Mouse (Mus musculus) A20 (cell line): ENCODE results near the gene Tmem132e.

Source experiments
- DNase-seq: peaks from one replicate; pipeline ENCODE4 v3.0.0-alpha.2; 2011; ENCODE audit warnings: low read depth, low spot score

The Tmem132e gene

GRCm38 (mm10) chr11:82428801-82429200, 40.1 kb downstream of the Tmem132e start:
- no peak for DNase-seq

GRCm38 (mm10) chr11:82434091-82434831, 45.6 kb downstream of the Tmem132e start:
- no peak for DNase-seq

GRCm38 (mm10) chr11:82434832-82435182, 46.1 kb downstream of the Tmem132e start:
- no peak for DNase-seq

GRCm38 (mm10) chr11:82448485-82448884, 59.8 kb downstream of the Tmem132e start:
- DNase-seq = no peak

GRCm38 (mm10) chr11:82452516-82452915, 63.8 kb downstream of the Tmem132e start:
- no peak for DNase-seq

GRCm38 (mm10) chr11:82453230-82453629, 64.5 kb downstream of the Tmem132e start:
- no peak for DNase-seq

GRCm38 (mm10) chr11:82461326-82461725, 72.6 kb downstream of the Tmem132e start:
- peak; percentile 3 for DNase-seq

GRCm38 (mm10) chr11:82465536-82465935, 76.8 kb downstream of the Tmem132e start:
- DNase-seq = no peak

GRCm38 (mm10) chr11:82467218-82467617, 78.5 kb downstream of the Tmem132e start:
- no peak for DNase-seq

- DNase-seq = no peak
Observed at GRCm38 (mm10) chr11:82471076-82471475, 82.4 kb downstream of the Tmem132e start.

GRCm38 (mm10) chr11:82473137-82473621, 84.5 kb downstream of the Tmem132e start:
- DNase-seq = no peak

- peak; percentile 2 for DNase-seq
Observed at GRCm38 (mm10) chr11:82476092-82476491, 87.4 kb downstream of the Tmem132e start.

- no peak for DNase-seq
Observed at GRCm38 (mm10) chr11:82477412-82477811, 88.7 kb downstream of the Tmem132e start.

GRCm38 (mm10) chr11:82480941-82481340, 92.2 kb downstream of the Tmem132e start:
- DNase-seq = no peak

- DNase-seq = no peak
Observed at GRCm38 (mm10) chr11:82487359-82488086, 98.8 kb downstream of the Tmem132e start.

- DNase-seq = no peak
Observed at GRCm38 (mm10) chr11:82490896-82491295, 102.2 kb downstream of the Tmem132e start.
